Mouse (Mus musculus): ENCODE results near the gene Tubg1. TPM values are rescaled to one million over a fixed set of nuclear protein-coding genes. Genes with fewer than 3 reads are reported as not detected.

Gene Tubg1
- total RNA-seq, 2 experiments from 2014 or later = 24.4 to 27.3 TPM

GRCm38 (mm10) chr11:101162301-101162700, 42.6 kb downstream of the Tubg1 start:
- no peak for DNase-seq (ENCODE audit: low spot score)
- intact Hi-C loops (cut with DNase I) = no loop called here

- intact Hi-C loops (cut with DNase I) = no loop called here
- DNase-seq (ENCODE audit: low spot score) = peak; percentile 70
Measured at GRCm38 (mm10) chr11:101162772-101163171, 43.0 kb downstream of the Tubg1 start.

- no peak for DNase-seq (ENCODE audit: low spot score)
- intact Hi-C loops (cut with DNase I) = no loop called here
Measured at GRCm38 (mm10) chr11:101163476-101164350, 44.0 kb downstream of the Tubg1 start.

- intact Hi-C loops (cut with DNase I) = no loop called here
Measured at GRCm38 (mm10) chr11:101164351-101164665, 44.6 kb downstream of the Tubg1 start.

GRCm38 (mm10) chr11:101164677-101165580, 45.2 kb downstream of the Tubg1 start:
- intact Hi-C loops (cut with DNase I) = no loop called here
- no peak for DNase-seq (ENCODE audit: low spot score)

More at GRCm38 (mm10) chr11:101164351-101164665, 44.6 kb downstream of the Tubg1 start:
- no peak for DNase-seq (ENCODE audit: low spot score)

- no peak for DNase-seq (ENCODE audit: low spot score)
- intact Hi-C loops (cut with DNase I) = no loop called here
Measured at GRCm38 (mm10) chr11:101166357-101166756, 46.6 kb downstream of the Tubg1 start.

GRCm38 (mm10) chr11:101167211-101167962, 47.6 kb downstream of the Tubg1 start:
- intact Hi-C loops (cut with DNase I) = no loop called here
- no peak for DNase-seq (ENCODE audit: low spot score)

GRCm38 (mm10) chr11:101167963-101168300, 48.2 kb downstream of the Tubg1 start:
- intact Hi-C loops (cut with DNase I) = loop anchor here (2.0 kb wide), 1 partner anchor 47 kb away; no protein-coding TSS in a partner anchor
- DNase-seq (ENCODE audit: low spot score) = no peak

GRCm38 (mm10) chr11:101168301-101168980, 48.7 kb downstream of the Tubg1 start:
- peak; percentile 41 for DNase-seq (ENCODE audit: low spot score)
- intact Hi-C loops (cut with DNase I) = loop anchor here (2.0 kb wide), 1 partner anchor 48 kb away; no protein-coding TSS in a partner anchor

GRCm38 (mm10) chr11:101169301-101170107, 49.8 kb downstream of the Tubg1 start:
- intact Hi-C loops (cut with DNase I) = loop anchor here (2.0 kb wide), 1 partner anchor 49 kb away; no protein-coding TSS in a partner anchor
- no peak for DNase-seq (ENCODE audit: low spot score)

- peak; percentile 68 for DNase-seq (ENCODE audit: low spot score)
- intact Hi-C loops (cut with DNase I) = no loop called here
Measured at GRCm38 (mm10) chr11:101170354-101170810, 50.6 kb downstream of the Tubg1 start, which contains the start of gene Cntnap1. TSS of gene Cntnap1 (plus strand) at chr11:101170523.

- DNase-seq (ENCODE audit: low spot score) = peak; percentile 92
- intact Hi-C loops (cut with DNase I) = no loop called here
Measured at GRCm38 (mm10) chr11:101170811-101171610, 51.3 kb downstream of the Tubg1 start, which contains the start of gene Plekhh3. TSS of gene Plekhh3 (minus strand) at chr11:101171351.

- intact Hi-C loops (cut with DNase I) = no loop called here
- peak; percentile 49 for DNase-seq (ENCODE audit: low spot score)
Measured at GRCm38 (mm10) chr11:101171721-101172433, 52.1 kb downstream of the Tubg1 start.

- intact Hi-C loops (cut with DNase I) = no loop called here
- no peak for DNase-seq (ENCODE audit: low spot score)
Measured at GRCm38 (mm10) chr11:101172434-101172815, 52.7 kb downstream of the Tubg1 start.

- DNase-seq (ENCODE audit: low spot score) = peak; percentile 40
Measured at GRCm38 (mm10) chr11:101173112-101173511, 53.4 kb downstream of the Tubg1 start.

GRCm38 (mm10) chr11:101173631-101174388, 54.1 kb downstream of the Tubg1 start:
- intact Hi-C loops (cut with DNase I) = loop anchor here (1.0 kb wide), 2 partner anchors 78 to 92 kb away; partner anchors contain the start of gene Coasy
- DNase-seq (ENCODE audit: low spot score) = peak; percentile 80

More at GRCm38 (mm10) chr11:101173112-101173511, 53.4 kb downstream of the Tubg1 start:
- intact Hi-C loops (cut with DNase I) = no loop called here
